Mouse (Mus musculus): ENCODE measurements around the gene Pfkfb3.

DNA sequence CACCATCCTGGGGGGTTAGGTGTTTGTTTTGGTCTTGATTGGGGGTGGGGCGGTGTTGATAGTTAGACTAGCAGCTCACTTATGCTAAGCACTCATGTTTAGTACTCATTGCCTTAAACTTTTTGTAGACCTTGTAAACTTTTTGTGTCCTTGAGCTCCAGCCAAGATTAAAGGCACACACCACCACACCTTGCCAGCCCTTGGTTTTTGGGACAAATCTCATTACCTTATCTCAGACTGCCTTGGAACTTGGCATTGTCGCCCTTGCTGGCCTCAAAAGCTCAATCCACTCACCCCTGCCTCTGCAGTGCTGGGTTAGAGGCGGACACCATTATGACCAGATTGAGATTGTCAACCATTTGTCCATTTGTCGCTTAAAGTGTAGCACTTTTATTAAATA lies 125.3 kb downstream of the Pfkfb3 start:
- TF ChIP-seq CTCF (IDR thresholded peaks at IDR 0.05; ENCODE audit: borderline replicate concordance, extremely low read depth, insufficient read depth, insufficient read length) (no peak), POLR2A (IDR thresholded peaks at IDR 0.05; ENCODE audit: borderline replicate concordance, extremely low read depth, insufficient read depth, insufficient read length, poor library complexity, severe bottlenecking) (no peak)

Data from brain, embryonic 14.5 days (tissue).